9 mouse cellular contexts compared by ENCODE assay signal in genomic region chr1:155233931-155234607, GRCm38 (mm10). TPM values are rescaled to one million over a fixed set of nuclear protein-coding genes. Genes with fewer than 3 reads are reported as not detected.
DNase-seq lines count a peak whose midpoint lies in the region; ATAC-seq and TF ChIP-seq lines count a peak whose summit lies in the region.
"Had no signal": no experiment of that assay in that cellular context is flagged by ENCODE, and none has a peak within 500 bp of the region (broad histone marks: within the 10 kb centered on the region; RNA-seq: fewer than 3 reads in every experiment).

No protein-coding gene starts in this region.

- no peak; the same call in 1 of the 2 replicates for ATAC-seq in cerebellum, adult (ENCODE audit: insufficient number of reproducible peaks, low FRiP score, low TSS enrichment)
- peak; percentile 65 for ATAC-seq in hindbrain, postnatal 0 days
- ATAC-seq in midbrain, embryonic 13.5 days = peak; percentile 51

- H3K4me2 ChIP-seq in hindbrain, postnatal 0 days (ENCODE audit: low read depth, low read length) = no peak overlapping the region
- H3K4me2 ChIP-seq in midbrain, embryonic 13.5 days (replicated peaks) = 0 out of 2 replicates have a peak overlapping the region, but pooled peaks have one; percentile 0

- no peaks in the 10 kb centered on the region for H3K27me3 ChIP-seq in hindbrain, postnatal 0 days (ENCODE audit: insufficient read depth, low read length)
- no peaks in the 10 kb centered on the region for H3K27me3 ChIP-seq in midbrain, embryonic 13.5 days

- H3K9ac ChIP-seq in hindbrain, postnatal 0 days (replicated peaks; ENCODE audit: low read length) = peak overlapping the region; percentile 13; the same call in 1 of the 2 replicates
- peak overlapping the region; percentile 17 for H3K9ac ChIP-seq in midbrain, embryonic 13.5 days (replicated peaks)

- H3K4me1 ChIP-seq in hindbrain, postnatal 0 days (ENCODE audit: insufficient read depth, low read length) = peaks cover 35% of the 10 kb centered on the region
- peaks cover 90% of the 10 kb centered on the region for H3K4me1 ChIP-seq in midbrain, embryonic 13.5 days (replicated peaks)

- H3K9me3 ChIP-seq in hindbrain, postnatal 0 days (ENCODE audit: low read length) = no peaks in the 10 kb centered on the region
- no peaks in the 10 kb centered on the region for H3K9me3 ChIP-seq in midbrain, embryonic 13.5 days

- H3K4me3 ChIP-seq in hindbrain, postnatal 0 days (ENCODE audit: low read length) = no peak overlapping the region
- no peak overlapping the region for H3K4me3 ChIP-seq in midbrain, embryonic 13.5 days (replicated peaks)
- H3K4me3 ChIP-seq: erythroblast, embryonic 14.5 days had no signal

- 14% methylated on average over 14 of the region's 14 CpGs for WGBS in hindbrain, postnatal 0 days
- WGBS in midbrain, embryonic 13.5 days = 13% methylated on average over 14 of the region's 14 CpGs

- intact Hi-C loops in left cerebral cortex, postnatal 4 days (cut with DNase I) = no loop called here

- TF ChIP-seq CTCF in hindbrain, postnatal 0 days (IDR thresholded peaks at IDR 0.05; ENCODE audit: low read depth) = no peak; the same call in 1 of the 2 replicates

- DNase-seq in cerebellum, adult 11-12 months = peak; percentile 63
- DNase-seq in embryo, embryonic 10.5 days (ENCODE audit: low spot score) = peak; percentile 55
- DNase-seq in gastrocnemius, postnatal 4 days (ENCODE audit: low spot score in 2 of 2) = peak; percentile 66 to 86
- DNase-seq in hindbrain, postnatal 0 days (ENCODE audit: low spot score) = peak; percentile 80
- DNase-seq in left cerebral cortex, postnatal 4 days = peak; percentile 86
- peak; percentile 77 for DNase-seq in thymus, postnatal 0 days (ENCODE audit: low spot score)

- peak overlapping the region; percentile 90 for H3K27ac ChIP-seq in hindbrain, postnatal 0 days
- peak overlapping the region; percentile 96 for H3K27ac ChIP-seq in midbrain, embryonic 13.5 days

- H3K36me3 ChIP-seq in hindbrain, postnatal 0 days (ENCODE audit: insufficient read depth, low read length) = no peaks in the 10 kb centered on the region
- H3K36me3 ChIP-seq in midbrain, embryonic 13.5 days = no peaks in the 10 kb centered on the region

RNA-seq across cellular contexts. Expression of gene BC034090, which starts 10.2 kb away (rescaled TPM):
- total RNA-seq in gastrocnemius, postnatal 4 days (2021) = 10 to 100 TPM; 18.4 to 23.4 TPM
- total RNA-seq in hindbrain, postnatal 0 days (2014; rRNA removed) = 16.1 and 18.8 TPM in 2 replicates
- 3.6 and 3.7 TPM in 2 replicates for polyA plus RNA-seq in hindbrain, postnatal 0 days (2015; fragmentation: Nextera tagmentation; extraction: Ambion mirVana)
- 1 to 10 TPM; 3.3 to 7.7 TPM for total RNA-seq in left cerebral cortex, postnatal 4 days (2021)
- 3.9 and 5.5 TPM in 2 replicates for polyA plus RNA-seq in midbrain, embryonic 13.5 days (2015; fragmentation: Nextera tagmentation; extraction: Ambion mirVana)
- 2.3 and 2.8 TPM in 2 replicates for polyA plus RNA-seq in thymus, postnatal 0 days (2015; fragmentation: Nextera tagmentation; extraction: Ambion mirVana)
- polyA plus RNA-seq: erythroblast, embryonic 14.5 days had no signal
